Mouse (Mus musculus): ENCODE measurements at regions not wholly inside any gene's neighbourhood (a gene's known extent, or its start where the extent isn't known, plus 50 kb on each side); places are given as distances from the start of the nearest gene placed in this dataset.

DNA sequence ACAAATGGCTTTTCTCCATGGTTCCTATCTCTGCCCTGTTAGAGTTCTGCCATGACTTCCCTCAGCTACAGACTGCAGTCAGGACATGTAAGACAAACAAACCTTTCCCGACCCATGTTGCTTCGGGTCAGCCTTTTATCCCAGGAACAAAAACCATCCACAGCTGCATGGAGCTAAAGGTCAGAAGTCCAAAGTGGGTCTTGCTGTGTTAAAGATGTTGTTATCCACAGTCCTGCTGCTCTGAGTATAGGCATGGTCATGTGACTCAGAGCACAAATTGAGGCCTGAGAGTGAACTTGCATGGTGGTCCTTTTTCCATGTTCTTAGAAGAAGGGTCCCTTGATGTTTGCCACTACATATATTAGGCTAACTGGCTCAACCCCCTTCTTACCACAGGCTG is 296.5 kb upstream of the Cdh4 start:
- no peak for TF ChIP-seq CTCF (IDR thresholded peaks at IDR 0.05)
- TF ChIP-seq EP300 (IDR thresholded peaks at IDR 0.05) = no peak
